Mouse (Mus musculus) adrenal gland, postnatal 25 days (tissue): ENCODE measurements at regions not wholly inside any gene's neighbourhood (a gene's known extent, or its start where the extent isn't known, plus 50 kb on each side); places are given as distances from the start of the nearest gene placed in this dataset.

Source experiments
- DNase-seq: peaks from one replicate; pipeline ENCODE4 v3.0.0; 2021; ENCODE audit warnings: mixed read lengths

GRCm38 (mm10) chr11:31282136-31282535 lies 87.7 kb downstream of the Stc2 start:
- DNase-seq: no peak

GRCm38 (mm10) chr11:31248467-31248866 lies 66.2 kb upstream of the Gm17332 start:
- DNase-seq: peak; percentile 27
